Comparison of ENCODE assay signal across 13 mouse cellular contexts in the genomic region with DNA sequence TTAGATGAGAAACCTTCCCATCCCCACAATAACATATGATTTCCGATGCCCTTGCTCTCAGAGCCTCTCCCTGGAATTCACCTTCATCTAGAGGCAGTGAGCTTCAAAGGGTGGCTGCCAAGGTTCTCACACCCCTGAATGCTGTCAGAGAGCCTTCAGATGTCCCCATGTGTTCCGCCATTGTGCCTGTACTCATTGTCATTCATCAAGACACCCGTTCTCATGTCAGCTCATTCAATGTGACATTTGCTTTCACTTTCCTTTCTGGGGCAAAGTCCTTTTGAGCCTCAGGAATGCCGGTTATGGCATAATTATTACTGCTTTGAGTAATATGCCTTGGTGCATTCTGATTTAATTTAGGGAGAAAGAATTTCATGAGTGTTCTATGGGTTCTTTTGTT.
A peak's percentile ranks its signal among the peaks of the same experiment; 100 is the strongest.
DNase-seq lines count a peak whose midpoint lies in the region; ATAC-seq and TF ChIP-seq lines count a peak whose summit lies in the region.
"Had no signal": no experiment of that assay in that cellular context is flagged by ENCODE, and none has a peak within 500 bp of the region (broad histone marks: within the 10 kb centered on the region; RNA-seq: fewer than 3 reads in every experiment).

No protein-coding gene starts in this region.

- H3K4me2 ChIP-seq in forebrain, embryonic 14.5 days (ENCODE audit: low read length) = no peak overlapping the region
- H3K4me2 ChIP-seq in forebrain, embryonic 15.5 days (replicated peaks) = no peak overlapping the region
- H3K4me2 ChIP-seq in midbrain, embryonic 12.5 days (replicated peaks) = no peak overlapping the region
- H3K4me2 ChIP-seq in midbrain, postnatal 0 days (ENCODE audit: low read depth, low read length, poor library complexity, severe bottlenecking) = no peak overlapping the region
- H3K4me2 ChIP-seq: limb, embryonic 12.5 days; neural tube, embryonic 15.5 days had no signal

- DNase-seq in forebrain, embryonic 14.5 days (ENCODE audit: low spot score) = peak; percentile 30
- DNase-seq in midbrain, postnatal 0 days (ENCODE audit: low spot score) = no peak
- DNase-seq in embryo, embryonic 10.5 days (ENCODE audit: low spot score) = peak; percentile 35
- DNase-seq in naive thymus-derived CD4-positive, alpha-beta T cell, adult 2 months (ENCODE audit: low read depth) = peak; percentile 2
- DNase-seq in right cerebral cortex, postnatal 4 days = no peak
- no peak for DNase-seq in right cerebral cortex, adult 18-20 months
- DNase-seq: cerebellum, adult 9-10 months; heart, postnatal 14 days; kidney, postnatal 25 days had no signal

- H3K9ac ChIP-seq in forebrain, embryonic 14.5 days (ENCODE audit: low read length) = no peak overlapping the region
- no peak overlapping the region for H3K9ac ChIP-seq in forebrain, embryonic 15.5 days (replicated peaks)
- H3K9ac ChIP-seq in midbrain, embryonic 12.5 days (replicated peaks) = no peak overlapping the region
- no peak overlapping the region for H3K9ac ChIP-seq in midbrain, postnatal 0 days (replicated peaks; ENCODE audit: low read length, poor library complexity, severe bottlenecking)
- H3K9ac ChIP-seq: limb, embryonic 12.5 days; neural tube, embryonic 15.5 days had no signal

- no peaks in the 10 kb centered on the region for H3K27me3 ChIP-seq in forebrain, embryonic 14.5 days (replicated peaks; ENCODE audit: control insufficient read depth, insufficient read depth, low read length)
- H3K27me3 ChIP-seq in forebrain, embryonic 15.5 days = no peaks in the 10 kb centered on the region
- peaks cover 3% of the 10 kb centered on the region; the same call in 1 of the 2 replicates for H3K27me3 ChIP-seq in midbrain, embryonic 12.5 days
- H3K27me3 ChIP-seq in midbrain, postnatal 0 days (ENCODE audit: insufficient read depth, low read length) = no peaks in the 10 kb centered on the region
- H3K27me3 ChIP-seq: limb, embryonic 12.5 days; neural tube, embryonic 15.5 days had no signal

- no peaks in the 10 kb centered on the region for H3K9me3 ChIP-seq in forebrain, embryonic 14.5 days (replicated peaks; ENCODE audit: control insufficient read depth, low read length)
- no peaks in the 10 kb centered on the region for H3K9me3 ChIP-seq in forebrain, embryonic 15.5 days
- H3K9me3 ChIP-seq in midbrain, embryonic 12.5 days = no peaks in the 10 kb centered on the region
- H3K9me3 ChIP-seq in midbrain, postnatal 0 days (ENCODE audit: low read length) = no peaks in the 10 kb centered on the region
- H3K9me3 ChIP-seq: limb, embryonic 12.5 days; neural tube, embryonic 15.5 days had no signal

- 27% methylated on average over 4 of the region's 4 CpGs for WGBS in forebrain, embryonic 14.5 days
- WGBS in forebrain, embryonic 15.5 days = 39% methylated on average over 4 of the region's 4 CpGs
- 46% methylated on average over 4 of the region's 4 CpGs for WGBS in midbrain, embryonic 12.5 days
- WGBS in midbrain, postnatal 0 days = 25% methylated on average over 4 of the region's 4 CpGs

- no peak for TF ChIP-seq CTCF in midbrain, postnatal 0 days (IDR thresholded peaks at IDR 0.05)

- no peak for ATAC-seq in forebrain, embryonic 14.5 days
- ATAC-seq in forebrain, embryonic 15.5 days (replicated peaks) = no peak
- ATAC-seq in midbrain, embryonic 12.5 days (ENCODE audit: low FRiP score, low read depth) = peak; percentile 58; the same call in 1 of the 2 replicates
- no peak for ATAC-seq in midbrain, postnatal 0 days (ENCODE audit: low FRiP score)

- peaks cover 3% of the 10 kb centered on the region; the same call in 1 of the 2 replicates for H3K4me1 ChIP-seq in forebrain, embryonic 14.5 days (ENCODE audit: control insufficient read depth, insufficient read depth, low read length)
- 0 out of 2 replicates have a peak, but pooled peaks cover 9% of the 10 kb centered on the region for H3K4me1 ChIP-seq in forebrain, embryonic 15.5 days
- H3K4me1 ChIP-seq in midbrain, embryonic 12.5 days = peaks cover 9% of the 10 kb centered on the region
- no peaks in the 10 kb centered on the region; the same call in 1 of the 2 replicates for H3K4me1 ChIP-seq in midbrain, postnatal 0 days (ENCODE audit: insufficient read depth, low read length)
- H3K4me1 ChIP-seq: neural tube, embryonic 15.5 days had no signal

- no peaks in the 10 kb centered on the region for H3K36me3 ChIP-seq in forebrain, embryonic 14.5 days (ENCODE audit: control insufficient read depth, insufficient read depth, low read length)
- H3K36me3 ChIP-seq in forebrain, embryonic 15.5 days = no peaks in the 10 kb centered on the region
- H3K36me3 ChIP-seq in midbrain, embryonic 12.5 days = no peaks in the 10 kb centered on the region
- no peaks in the 10 kb centered on the region for H3K36me3 ChIP-seq in midbrain, postnatal 0 days (ENCODE audit: insufficient read depth, low read length)
- H3K36me3 ChIP-seq: limb, embryonic 12.5 days; neural tube, embryonic 15.5 days had no signal

- no peak overlapping the region for H3K4me3 ChIP-seq in forebrain, embryonic 14.5 days (ENCODE audit: low read depth, low read length)
- H3K4me3 ChIP-seq in forebrain, embryonic 15.5 days = no peak overlapping the region
- H3K4me3 ChIP-seq in midbrain, embryonic 12.5 days = no peak overlapping the region
- H3K4me3 ChIP-seq in midbrain, postnatal 0 days (ENCODE audit: low read depth, low read length) = no peak overlapping the region
- H3K4me3 ChIP-seq: limb, embryonic 12.5 days; neural tube, embryonic 15.5 days had no signal

- H3K27ac ChIP-seq in forebrain, embryonic 14.5 days (ENCODE audit: low read depth, low read length) = no peak overlapping the region
- no peak overlapping the region for H3K27ac ChIP-seq in forebrain, embryonic 15.5 days (replicated peaks)
- H3K27ac ChIP-seq in midbrain, embryonic 12.5 days (replicated peaks) = no peak overlapping the region
- no peak overlapping the region for H3K27ac ChIP-seq in midbrain, postnatal 0 days (ENCODE audit: low read depth, low read length)
- H3K27ac ChIP-seq: limb, embryonic 12.5 days; neural tube, embryonic 15.5 days had no signal

Comparison
In these comparisons a context has a peak if more than half of its experiments do, and no peak if none do; other contexts are left out.
1. DNase-seq: peak in forebrain, embryonic 14.5 days (single experiment), embryo, embryonic 10.5 days (single experiment) and naive thymus-derived CD4-positive, alpha-beta T cell, adult 2 months (single experiment); none in midbrain, postnatal 0 days (single experiment), right cerebral cortex, postnatal 4 days (single experiment) and right cerebral cortex, adult 18-20 months (single experiment).